Mouse (Mus musculus) liver, adult 2 months (tissue): ENCODE results near the gene Kcna6.

ENCODE experiments used
- CTCF ChIP-seq: fragments of 200-500 bp; IDR thresholded peaks from 2 replicates; pipeline ENCODE4 v1.5.1; 2011; ENCODE audit warnings: low read depth, low read length, control low read depth
- POLR2A ChIP-seq: fragments of 200-500 bp; IDR thresholded peaks from 2 replicates; pipeline ENCODE4 v1.6.1; 2011; ENCODE audit warnings: low read length, control low read depth; ENCODE audit not compliant: insufficient read depth; ENCODE audit errors: extremely low read depth

- TF ChIP-seq CTCF (no peak), POLR2A (no peak)
Observed at GRCm38 (mm10) chr6:126666091-126666490, 74.4 kb downstream of the Kcna6 start.
